Mouse (Mus musculus): ENCODE data around the gene Habp4.

Habp4 gene

DNA sequence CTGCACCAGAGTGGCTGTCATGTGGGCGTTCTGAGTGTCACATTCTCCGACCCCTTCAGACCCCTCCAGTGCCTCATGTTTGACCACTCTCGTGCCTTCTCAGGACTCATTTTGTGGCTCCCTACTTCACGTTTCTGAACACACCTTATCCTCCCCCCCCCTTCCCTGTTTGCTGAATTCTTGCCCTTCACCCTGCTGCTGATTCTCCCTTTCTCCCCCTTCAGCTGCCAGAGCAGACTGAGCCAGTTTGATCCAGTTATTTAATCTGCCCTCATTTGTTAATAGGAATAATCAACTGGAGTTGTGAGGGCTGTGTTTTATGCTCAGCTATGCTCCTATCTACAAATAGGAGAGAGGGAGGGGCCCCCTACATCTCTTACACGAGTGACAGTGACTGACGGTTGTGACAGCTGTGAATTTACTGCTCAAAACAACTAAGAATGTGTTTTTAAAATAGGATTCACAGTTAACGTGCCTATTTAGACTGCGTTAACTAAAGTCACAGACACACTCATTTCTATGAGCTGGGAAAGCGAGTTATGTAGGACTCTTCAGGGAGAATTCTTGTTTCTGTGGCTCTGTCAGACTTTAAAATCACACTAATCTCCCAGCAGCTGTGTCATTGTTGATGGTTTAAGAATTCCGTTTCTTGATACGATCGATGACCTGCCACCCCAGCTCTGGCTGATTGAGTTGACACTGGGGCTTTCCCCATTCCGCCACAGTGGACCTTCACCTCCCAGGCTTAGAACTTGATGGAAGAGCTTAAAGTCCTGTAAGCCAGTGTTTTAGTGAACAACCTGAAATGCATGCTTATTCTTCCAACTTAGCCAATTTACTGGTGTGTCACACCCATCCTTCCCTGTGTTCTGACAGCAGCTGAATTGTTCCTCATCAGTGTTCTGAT, 17.4 kb downstream of the Habp4 start:
- DNase-seq (ENCODE audit: low read depth, low spot score) = no peak

- no peak for DNase-seq (ENCODE audit: low read depth, low spot score)
These were observed 18.7 kb downstream of the Habp4 start for GRCm38 (mm10) chr13:64180300-64180699.

DNA sequence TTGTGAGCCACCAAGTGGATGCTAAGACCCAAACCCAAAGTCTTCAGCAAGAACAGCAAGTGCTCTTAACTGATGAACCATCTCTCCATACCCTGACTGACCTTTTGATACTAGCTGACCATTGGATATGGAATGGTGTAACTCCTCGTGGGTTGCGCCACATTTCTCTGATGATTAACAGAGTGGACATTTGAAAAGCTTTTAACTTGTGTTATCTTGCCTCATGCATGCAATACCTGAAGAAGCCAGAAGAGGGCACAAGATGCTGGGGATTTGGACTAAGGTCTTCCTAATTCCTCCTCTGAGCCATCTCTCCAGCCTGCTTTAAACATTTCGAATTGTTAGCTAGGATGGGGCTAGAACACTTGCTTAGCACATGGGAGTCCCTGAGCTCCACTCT, 19.3 kb downstream of the Habp4 start:
- DNase-seq (ENCODE audit: low read depth, low spot score) = no peak

DNA sequence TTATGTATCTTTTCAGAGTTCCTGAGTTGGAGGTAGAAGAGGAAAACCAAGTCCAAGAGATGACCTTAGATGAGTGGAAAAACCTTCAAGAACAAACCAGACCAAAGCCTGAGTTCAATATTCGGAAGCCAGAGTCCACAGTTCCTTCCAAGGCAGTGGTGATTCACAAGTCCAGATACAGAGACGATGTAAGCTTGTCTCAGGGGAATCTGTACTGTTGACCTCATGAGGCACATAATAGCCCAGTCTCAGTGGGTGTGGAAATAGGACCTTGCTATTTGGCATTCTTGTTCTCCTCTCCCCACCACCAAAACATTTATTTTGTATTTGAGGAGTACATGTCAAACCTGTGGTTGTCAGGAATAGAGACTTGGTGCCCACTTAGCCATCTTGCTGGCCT, 20.5 kb downstream of the Habp4 start:
- DNase-seq (ENCODE audit: low read depth, low spot score) = no peak

GRCm38 (mm10) chr13:64183583-64183982, 22.0 kb downstream of the Habp4 start:
- no peak for DNase-seq (ENCODE audit: low read depth, low spot score)

DNA sequence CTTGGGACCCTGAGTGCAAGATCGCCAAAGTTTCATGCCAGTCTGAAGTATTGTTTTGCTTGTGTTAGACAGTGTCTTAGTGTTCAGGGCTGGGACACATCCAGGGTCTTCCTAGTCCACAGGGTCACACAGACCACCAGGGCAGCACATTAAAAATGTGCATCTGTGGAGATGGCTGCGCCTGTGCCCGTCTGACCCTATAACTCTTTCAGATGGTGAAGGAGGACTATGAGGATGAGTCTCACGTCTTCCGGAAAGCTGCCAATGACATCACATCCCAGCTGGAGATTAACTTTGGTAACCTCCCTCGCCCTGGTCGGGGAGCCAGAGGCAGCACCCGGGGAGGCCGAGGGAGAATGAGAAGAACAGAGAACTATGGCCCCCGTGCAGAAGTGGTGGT, 22.7 kb downstream of the Habp4 start:
- no peak for DNase-seq (ENCODE audit: low read depth, low spot score)

GRCm38 (mm10) chr13:64185176-64185575, 23.6 kb downstream of the Habp4 start:
- DNase-seq (ENCODE audit: low read depth, low spot score) = no peak

DNA sequence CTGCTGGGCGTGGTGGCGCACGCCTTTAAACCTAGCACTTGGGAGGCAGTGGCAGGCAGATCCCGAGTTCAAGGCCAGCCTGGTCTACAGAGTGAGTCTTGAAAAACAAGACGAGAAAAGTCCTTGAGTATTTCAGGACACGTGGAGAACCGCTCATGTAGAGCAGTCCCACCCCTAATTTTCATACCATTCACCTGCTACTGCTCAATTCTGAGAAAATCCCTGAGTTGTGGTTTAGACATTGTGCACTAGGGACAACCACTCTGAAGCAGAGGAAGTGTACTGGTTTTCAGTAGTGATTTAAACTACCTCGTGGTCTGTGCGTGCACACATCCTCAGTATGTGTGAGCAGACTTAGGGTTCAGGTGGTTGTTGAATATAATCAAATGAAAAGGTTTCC, 24.0 kb downstream of the Habp4 start:
- no peak for DNase-seq (ENCODE audit: low read depth, low spot score)

- DNase-seq (ENCODE audit: low read depth, low spot score) = no peak
These were observed 24.9 kb downstream of the Habp4 start for GRCm38 (mm10) chr13:64186516-64186915.

GRCm38 (mm10) chr13:64187065-64187464, 25.4 kb downstream of the Habp4 start:
- DNase-seq (ENCODE audit: low read depth, low spot score) = no peak

DNA sequence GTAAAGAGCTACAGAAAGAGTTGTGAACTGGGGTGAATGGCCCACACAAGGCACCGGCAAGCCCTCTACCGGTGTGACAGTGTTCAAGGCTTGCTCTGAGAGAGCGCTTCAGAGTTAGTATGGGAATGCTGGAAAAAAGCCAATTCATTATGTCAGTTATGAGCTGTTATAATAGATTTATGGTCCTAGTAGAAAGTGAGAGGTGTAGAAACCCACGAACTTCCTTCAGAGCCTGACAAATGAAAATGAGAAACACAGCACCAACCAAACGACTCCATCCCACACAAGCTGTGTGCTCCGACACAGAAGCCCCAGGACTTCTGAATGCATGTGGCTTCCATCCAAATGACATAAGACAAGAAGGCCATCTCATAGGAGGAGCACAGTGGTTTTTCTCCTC, 36.3 kb downstream of the Habp4 start:
- no peak for DNase-seq (ENCODE audit: low read depth, low spot score)

DNA sequence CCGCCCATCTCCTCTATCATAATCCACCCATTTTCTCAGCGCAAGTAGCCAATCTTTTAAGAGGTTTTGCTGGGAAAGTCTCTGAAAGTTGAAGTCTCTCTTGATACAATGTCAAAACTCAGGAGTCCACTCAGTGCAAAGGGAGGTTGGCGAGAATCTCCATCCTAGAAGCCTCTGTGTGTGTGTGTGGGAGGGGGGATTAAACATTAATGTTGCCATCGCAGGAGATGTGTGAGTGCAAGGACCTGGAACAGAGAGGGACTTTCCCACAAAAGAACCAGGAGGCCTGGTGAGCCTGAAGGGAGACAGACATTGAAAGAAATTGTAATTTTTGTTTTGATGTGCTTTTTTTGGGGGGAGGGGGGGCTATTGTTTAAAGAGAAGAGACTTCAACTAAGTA, 36.7 kb downstream of the Habp4 start:
- no peak for DNase-seq (ENCODE audit: low read depth, low spot score)

- DNase-seq (ENCODE audit: low read depth, low spot score) = no peak
These were observed 39.3 kb downstream of the Habp4 start for GRCm38 (mm10) chr13:64200911-64201310.

DNA sequence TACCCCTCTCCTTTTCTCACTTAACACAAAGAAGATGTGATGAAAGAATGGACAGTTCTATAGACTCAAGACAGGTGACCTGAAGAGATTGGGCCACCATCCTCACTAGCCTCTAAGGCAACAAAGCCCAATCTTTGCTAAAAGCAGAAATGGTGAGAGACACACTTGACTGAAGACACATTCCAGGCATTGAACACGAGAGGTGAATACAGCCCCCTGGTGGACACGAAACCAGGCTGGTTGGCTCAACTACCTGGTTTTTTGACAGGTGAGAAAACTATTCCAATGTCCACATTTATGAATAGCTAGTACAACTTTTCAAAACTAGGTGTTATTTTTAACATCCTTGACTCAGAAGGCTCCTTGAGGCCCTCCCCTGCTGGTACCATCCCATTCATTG, 43.1 kb downstream of the Habp4 start:
- no peak for DNase-seq (ENCODE audit: low read depth, low spot score)

DNA sequence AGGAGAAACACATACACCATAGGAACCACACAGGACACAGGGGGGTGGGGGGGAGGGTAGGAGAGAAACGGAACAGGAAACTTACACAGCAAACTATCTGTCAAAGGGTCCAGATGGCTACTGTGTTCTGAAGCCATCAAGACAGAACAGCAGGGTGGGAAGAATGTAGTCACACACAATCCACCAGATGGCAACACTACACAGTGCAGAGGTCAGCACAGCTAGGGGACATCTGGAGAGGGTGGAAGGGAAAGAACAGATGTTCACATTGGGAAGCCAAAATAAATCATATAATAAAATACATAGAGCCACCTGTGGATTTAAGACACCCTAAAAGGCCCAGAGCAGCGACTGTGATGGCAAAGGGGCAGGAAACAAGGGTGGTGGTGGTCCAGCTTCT, 43.6 kb downstream of the Habp4 start:
- no peak for DNase-seq (ENCODE audit: low read depth, low spot score)

- no peak for DNase-seq (ENCODE audit: low read depth, low spot score)
These were observed 46.5 kb downstream of the Habp4 start for GRCm38 (mm10) chr13:64208146-64208545.

- no peak for DNase-seq (ENCODE audit: low read depth, low spot score)
These were observed 50.5 kb downstream of the Habp4 start for GRCm38 (mm10) chr13:64211995-64212603.

DNA sequence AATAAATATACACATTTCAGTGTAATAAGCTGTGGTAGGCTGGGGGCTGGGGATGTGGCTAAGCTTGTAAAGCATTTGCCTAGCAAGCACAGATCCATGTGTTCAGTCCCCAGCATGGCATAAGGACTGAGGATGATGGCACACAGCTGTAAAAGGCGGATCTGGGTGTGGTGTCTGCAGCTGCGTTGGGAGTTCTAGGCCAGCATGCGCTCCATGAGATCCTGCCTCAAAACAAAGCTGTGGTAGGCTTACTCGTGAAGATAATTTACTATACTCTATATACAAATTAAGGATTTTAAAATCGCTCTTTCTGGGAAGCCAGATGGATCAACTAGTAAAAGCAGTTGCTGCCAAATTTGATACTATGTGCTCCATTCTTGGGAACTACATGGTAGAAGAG, 53.3 kb downstream of the Habp4 start:
- DNase-seq (ENCODE audit: low read depth, low spot score) = no peak

- DNase-seq (ENCODE audit: low read depth, low spot score) = no peak
These were observed 64.1 kb downstream of the Habp4 start for GRCm38 (mm10) chr13:64225738-64226137.

DNA sequence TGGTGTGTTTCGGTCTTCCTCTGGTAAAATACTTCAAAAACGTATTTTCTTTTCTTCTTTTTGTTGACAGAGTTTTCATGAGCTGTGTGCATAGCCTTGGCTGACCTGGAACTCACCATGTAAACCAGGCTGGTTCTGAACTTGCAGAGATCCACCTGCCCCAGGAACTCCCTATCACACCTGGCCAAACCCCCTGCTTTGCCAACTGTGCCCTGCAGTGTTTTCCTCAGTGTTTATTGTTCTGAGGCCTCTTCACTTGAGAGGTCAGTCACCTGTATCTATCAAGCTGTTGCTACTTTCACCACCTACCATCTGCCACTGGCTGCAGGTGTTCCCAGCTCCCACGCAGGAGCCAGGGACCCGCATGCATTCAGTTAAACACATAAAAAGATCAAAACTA, 65.1 kb downstream of the Habp4 start:
- DNase-seq (ENCODE audit: low read depth, low spot score) = no peak

DNA sequence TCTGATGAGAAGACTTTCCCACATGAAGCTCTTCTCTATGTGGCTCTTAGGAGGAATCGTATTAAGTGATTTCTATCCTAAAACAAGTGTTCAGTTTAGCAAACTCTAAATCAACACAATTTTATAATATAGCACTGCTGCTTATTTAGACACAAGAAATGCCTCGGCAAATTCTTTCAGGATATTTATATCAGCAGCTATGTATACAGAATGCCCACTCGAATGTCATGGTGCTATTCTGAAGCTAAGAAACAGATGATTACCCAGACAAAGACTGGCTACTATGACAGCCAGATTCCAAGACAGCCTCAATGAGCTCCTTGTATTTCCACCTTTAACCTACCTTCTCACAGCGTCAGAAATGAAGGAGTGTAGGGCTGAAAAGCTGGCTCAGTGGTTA, 71.5 kb downstream of the Habp4 start:
- DNase-seq (ENCODE audit: low read depth, low spot score) = no peak

DNA sequence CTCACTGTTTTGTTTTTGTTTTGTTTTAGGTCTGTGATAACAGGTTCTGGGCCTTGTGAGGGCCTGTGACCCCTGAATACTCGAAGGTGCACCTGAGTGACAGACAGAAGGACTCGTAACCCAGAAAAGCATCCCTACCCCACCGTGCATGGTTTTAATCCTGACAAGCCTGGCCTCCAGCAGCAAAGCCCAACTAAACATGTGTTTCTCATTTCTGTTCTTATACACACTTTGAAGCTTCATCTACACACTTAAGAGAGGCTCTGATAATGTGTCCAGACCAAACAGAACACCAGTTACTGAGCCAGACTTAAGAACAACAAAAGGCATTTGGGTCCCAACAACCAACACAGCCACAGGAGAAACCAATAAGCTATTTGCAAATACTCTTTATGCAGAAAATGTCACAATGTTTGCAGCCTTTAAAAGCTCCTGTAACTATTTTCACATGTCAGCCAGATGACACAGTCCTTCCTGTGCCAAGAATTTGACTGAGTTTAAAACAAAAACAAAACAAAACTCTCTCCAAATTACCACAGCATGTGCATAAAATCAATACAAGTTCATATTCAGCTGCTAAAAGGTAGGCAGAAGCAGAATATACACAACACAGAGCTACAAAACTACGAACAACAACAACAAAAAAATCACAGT, 73.6 kb downstream of the Habp4 start:
- DNase-seq (ENCODE audit: low read depth, low spot score) = no peak

GRCm38 (mm10) chr13:64235777-64236176, 74.2 kb downstream of the Habp4 start:
- DNase-seq (ENCODE audit: low read depth, low spot score) = no peak

Measured in brain, embryonic 18.5 days (tissue).